Mouse (Mus musculus): ENCODE data around the gene Ptgfrn.

- no peak for TF ChIP-seq CTCF (IDR thresholded peaks at IDR 0.05; ENCODE audit: low read depth)
- TF ChIP-seq EP300 (IDR thresholded peaks at IDR 0.05; ENCODE audit: low read depth), result no peak
Observed at GRCm38 (mm10) chr3:101041997-101042396, 68.1 kb downstream of the Ptgfrn start.

Data from heart, postnatal 0 days (tissue).